Mouse (Mus musculus) intestine, embryonic 16.5 days (tissue): ENCODE results near the gene Ncan. TPM values are rescaled to one million over a fixed set of nuclear protein-coding genes. Genes with fewer than 3 reads are reported as not detected.

Source experiments
- ATAC-seq: fragments of 200-750 bp; cut with Nextera tagmentation; 2 replicates; pipeline ENCODE4 v1.8.0; 2017; ENCODE audit warnings: moderate TSS enrichment, moderate library complexity
- H3K27ac ChIP-seq: fragments of 300-500 bp; sonication (generic); 2 replicates; pipeline ENCODE4 v1.5.1; 2014; ENCODE audit warnings: mild to moderate bottlenecking, low read length
- H3K27me3 ChIP-seq: fragments of 300-500 bp; sonication (generic); replicated peaks from 2 replicates; pipeline ENCODE4 v1.6.1; 2014; ENCODE audit warnings: low read length, control low read depth, mixed read lengths; ENCODE audit not compliant: control insufficient read depth, insufficient read depth
- H3K36me3 ChIP-seq: fragments of 300-500 bp; sonication (generic); 2 replicates; pipeline ENCODE4 v1.6.1; 2014; ENCODE audit warnings: low read length, control low read depth; ENCODE audit not compliant: control insufficient read depth, insufficient read depth
- H3K4me1 ChIP-seq: fragments of 300-500 bp; sonication (generic); 2 replicates; pipeline ENCODE4 v1.6.1; 2014; ENCODE audit warnings: low read length, control low read depth, mixed read lengths; ENCODE audit not compliant: control insufficient read depth, insufficient read depth
- H3K4me2 ChIP-seq: fragments of 300-500 bp; sonication (generic); 2 replicates; pipeline ENCODE4 v1.6.1; 2014; ENCODE audit warnings: low read depth, low read length, control low read depth
- H3K4me3 ChIP-seq: fragments of 300-500 bp; sonication (generic); 2 replicates; pipeline ENCODE4 v1.5.1; 2014; ENCODE audit warnings: mild to moderate bottlenecking, low read length
- H3K9ac ChIP-seq: fragments of 300-500 bp; sonication (generic); 2 replicates; pipeline ENCODE4 v1.6.1; 2014; ENCODE audit warnings: low read depth, low read length
- H3K9me3 ChIP-seq: fragments of 300-500 bp; sonication (generic); 2 replicates; pipeline ENCODE4 v1.6.1; 2016; ENCODE audit warnings: low read length, control low read depth; ENCODE audit not compliant: control insufficient read depth
- WGBS: fragments of 180-500 bp; shearing (Covaris S2); extraction: QIAGEN DNeasy Blood & Tissue Kit; methylation state at CpG from one replicate; pipeline ENCODE4 v1.1.7; 2014; 5-methylcytosine and 5-hydroxymethylcytosine counted together
- polyA plus RNA-seq: library from polyadenylated mRNA; unstranded; fragments of >200 nt; fragmentation: Nextera tagmentation; extraction: Ambion mirVana; gene quantifications from 2 replicates; pipeline ENCODE4 v1.2.1, GENCODE M21; 2015

The Ncan gene
- polyA plus RNA-seq: 0.89 and 0.98 TPM in 2 replicates

GRCm38 (mm10) chr8:70120667-70121066 is at the start of gene Ncan:
Ncan (minus strand) TSS chr8:70120873.
- H3K4me1 ChIP-seq: no peaks in the 10 kb centered on the region
- peaks cover 37% of the 10 kb centered on the region for H3K27me3 ChIP-seq
- no peaks in the 10 kb centered on the region for H3K36me3 ChIP-seq
- H3K4me2 ChIP-seq: peak within 1 kb of the TSS; percentile 14; the same call in 1 of the 2 replicates
- H3K9me3 ChIP-seq: no peaks in the 10 kb centered on the region
- H3K27ac ChIP-seq: no peak within 1 kb of the TSS
- H3K9ac ChIP-seq: no peak within 1 kb of the TSS
- WGBS: 2% methylated on average over 19 of the region's 19 CpGs
- H3K4me3 ChIP-seq: no peak within 1 kb of the TSS
- peak; percentile 61; the same call in 1 of the 2 replicates for ATAC-seq

GRCm38 (mm10) chr8:70170116-70170515 is 49.4 kb upstream of the Ncan start:
- Histone ChIP-seq H3K27ac (no peak overlapping the region), H3K9ac (no peak overlapping the region), H3K27me3 (peaks cover 3% of the 10 kb centered on the region; the same call in 1 of the 2 replicates), H3K9me3 (no peaks in the 10 kb centered on the region), H3K4me1 (peaks cover 16% of the 10 kb centered on the region), H3K4me2 (no peak overlapping the region), H3K4me3 (no peak overlapping the region), H3K36me3 (no peaks in the 10 kb centered on the region)
- 73% methylated on average over 3 of the region's 3 CpGs for WGBS
- no peak for ATAC-seq

- H3K4me3 ChIP-seq: peak overlapping the region; percentile 18
These were observed 45.9 kb upstream of the Ncan start for GRCm38 (mm10) chr8:70166504-70167110.

GRCm38 (mm10) chr8:70163316-70163715 is 42.6 kb upstream of the Ncan start:
- WGBS: 77% methylated on average over 3 of the region's 3 CpGs
- Histone ChIP-seq H3K27ac (no peak overlapping the region), H3K4me1 (peaks cover 5% of the 10 kb centered on the region; the same call in 1 of the 2 replicates), H3K4me2 (no peak overlapping the region), H3K9me3 (no peaks in the 10 kb centered on the region), H3K4me3 (no peak overlapping the region), H3K9ac (no peak overlapping the region), H3K36me3 (no peaks in the 10 kb centered on the region), H3K27me3 (peaks cover 3% of the 10 kb centered on the region; the same call in 1 of the 2 replicates)
- ATAC-seq: no peak

More at GRCm38 (mm10) chr8:70166504-70167110, 45.9 kb upstream of the Ncan start:
- Histone ChIP-seq H3K9me3 (no peaks in the 10 kb centered on the region), H3K27ac (no peak overlapping the region), H3K4me1 (no peaks in the 10 kb centered on the region), H3K27me3 (peaks cover 3% of the 10 kb centered on the region; the same call in 1 of the 2 replicates), H3K4me2 (peak overlapping the region; percentile 53), H3K36me3 (no peaks in the 10 kb centered on the region), H3K9ac (peak overlapping the region; percentile 53; the same call in 1 of the 2 replicates)
- peak; percentile 75 for ATAC-seq
- WGBS: 2% methylated on average over 21 of the region's 21 CpGs

GRCm38 (mm10) chr8:70160015-70160414 is 39.3 kb upstream of the Ncan start:
- Histone ChIP-seq H3K27ac (no peak overlapping the region), H3K36me3 (no peaks in the 10 kb centered on the region), H3K4me2 (no peak overlapping the region), H3K9ac (0 out of 2 replicates have a peak overlapping the region, but pooled peaks have one; percentile 10), H3K4me1 (peaks cover 7% of the 10 kb centered on the region; the same call in 1 of the 2 replicates), H3K4me3 (no peak overlapping the region), H3K9me3 (no peaks in the 10 kb centered on the region), H3K27me3 (no peaks in the 10 kb centered on the region)
- 66% methylated on average over 13 of the region's 13 CpGs for WGBS
- ATAC-seq: no peak

GRCm38 (mm10) chr8:70159211-70159610 is 38.5 kb upstream of the Ncan start:
- H3K4me1 ChIP-seq: peaks cover 7% of the 10 kb centered on the region; the same call in 1 of the 2 replicates
- no peaks in the 10 kb centered on the region for H3K27me3 ChIP-seq
- no peak overlapping the region for H3K27ac ChIP-seq
- H3K4me3 ChIP-seq: no peak overlapping the region
- H3K4me2 ChIP-seq: no peak overlapping the region
- H3K36me3 ChIP-seq: no peaks in the 10 kb centered on the region
- H3K9ac ChIP-seq: no peak overlapping the region
- no peak for ATAC-seq
- H3K9me3 ChIP-seq: no peaks in the 10 kb centered on the region
- WGBS: 80% methylated on average over 4 of the region's 4 CpGs

- 11% methylated on average over 40 of the region's 40 CpGs for WGBS
- H3K4me2 ChIP-seq: peak overlapping the region; percentile 91
- 0 out of 2 replicates have a peak, but pooled peaks cover 1% of the 10 kb centered on the region for H3K27me3 ChIP-seq
- H3K36me3 ChIP-seq: no peaks in the 10 kb centered on the region
- ATAC-seq: peak; percentile 94
- H3K9ac ChIP-seq: peak overlapping the region; percentile 70
- no peak overlapping the region; the same call in 1 of the 2 replicates for H3K27ac ChIP-seq
- peak overlapping the region; percentile 63 for H3K4me3 ChIP-seq
- H3K4me1 ChIP-seq: peaks cover 7% of the 10 kb centered on the region; the same call in 1 of the 2 replicates
- H3K9me3 ChIP-seq: no peaks in the 10 kb centered on the region
These were observed 37.6 kb upstream of the Ncan start for GRCm38 (mm10) chr8:70158069-70158853.

- ATAC-seq: no peak
- peaks cover 8% of the 10 kb centered on the region; the same call in 1 of the 2 replicates for H3K4me1 ChIP-seq
- H3K9ac ChIP-seq: no peak overlapping the region
- 0 out of 2 replicates have a peak, but pooled peaks cover 2% of the 10 kb centered on the region for H3K27me3 ChIP-seq
- no peak overlapping the region for H3K4me2 ChIP-seq
- no peak overlapping the region for H3K27ac ChIP-seq
- H3K4me3 ChIP-seq: no peak overlapping the region
- WGBS: 90% methylated on average over 1 of the region's 1 CpGs
- no peaks in the 10 kb centered on the region for H3K36me3 ChIP-seq
- no peaks in the 10 kb centered on the region for H3K9me3 ChIP-seq
These were observed 36.6 kb upstream of the Ncan start for GRCm38 (mm10) chr8:70157240-70157800.
